Mouse (Mus musculus) kidney, adult 2 months (tissue): ENCODE measurements around the gene Mast3. TPM values are rescaled to one million over a fixed set of nuclear protein-coding genes. Genes with fewer than 3 reads are reported as not detected.
A peak's percentile ranks its signal among the peaks of the same experiment; 100 is the strongest.

Experiments used
- DNase-seq: peaks from one replicate; pipeline ENCODE4 v3.0.0; 2021
- H3K27ac ChIP-seq: fragments of 200-500 bp; 2 replicates; pipeline ENCODE4 v1.5.1; 2012; ENCODE audit warnings: low read depth, low read length, control low read depth, inconsistent platforms; ENCODE audit not compliant: insufficient read depth
- H3K27me3 ChIP-seq: fragments of 200-500 bp; replicated peaks from 2 replicates; pipeline ENCODE4 v1.6.1; 2012; ENCODE audit warnings: mild to moderate bottlenecking, moderate library complexity, low read length, inconsistent platforms; ENCODE audit not compliant: control insufficient read depth, insufficient read depth
- H3K36me3 ChIP-seq: fragments of 200-500 bp; 2 replicates; pipeline ENCODE4 v1.6.1; 2012; ENCODE audit warnings: mild to moderate bottlenecking, moderate library complexity, low read length, inconsistent platforms; ENCODE audit not compliant: control insufficient read depth, insufficient read depth
- H3K4me1 ChIP-seq: fragments of 200-500 bp; 2 replicates; pipeline ENCODE4 v1.6.1; 2011; ENCODE audit warnings: low read length; ENCODE audit not compliant: control insufficient read depth, insufficient read depth
- H3K4me3 ChIP-seq: fragments of 200-500 bp; 2 replicates; pipeline ENCODE4 v1.5.1; 2011; ENCODE audit warnings: mild to moderate bottlenecking, low read depth, low read length, control low read depth; ENCODE audit not compliant: insufficient read depth
- CTCF ChIP-seq: fragments of 200-500 bp; conservative IDR thresholded peaks from 2 replicates; pipeline ENCODE4 v1.5.1; 2011; ENCODE audit warnings: low read depth, mild to moderate bottlenecking, control low read depth, low read length, moderate library complexity, mixed read lengths; ENCODE audit not compliant: insufficient read depth, insufficient read length
- POLR2A ChIP-seq: fragments of 200-500 bp; IDR thresholded peaks from one replicate; pipeline ENCODE4 v1.6.1; 2011; ENCODE audit warnings: low read depth, low read length, control low read depth
- WGBS: fragments of 180-500 bp; shearing (Covaris S2); methylation state at CpG from one replicate; pipeline ENCODE4 v1.1.7; 2018; 5-methylcytosine and 5-hydroxymethylcytosine counted together
- polyA plus RNA-seq: library from polyadenylated mRNA; depleted of rRNA; stranded (reverse); fragments of >200 nt; gene quantifications from 2 replicates; pipeline ENCODE4 v1.2.3, GENCODE M21; 2012

Gene Mast3
- polyA plus RNA-seq, 1 experiment: 25.3 TPM

- Histone ChIP-seq H3K4me3 (no peak overlapping the region), H3K36me3 (no peaks in the 10 kb centered on the region), H3K27me3 (no peaks in the 10 kb centered on the region), H3K27ac (peak overlapping the region; percentile 60; the same call in 1 of the 2 replicates), H3K4me1 (peaks cover 3% of the 10 kb centered on the region; the same call in 1 of the 2 replicates)
- WGBS: 33% methylated on average over 22 of the region's 22 CpGs
- TF ChIP-seq CTCF (peak; percentile 94), POLR2A (no peak)
- DNase-seq: peak; percentile 93
Measured at GRCm38 (mm10) chr8:70841147-70842072, 36.6 kb upstream of the Mast3 start.

- Histone ChIP-seq H3K36me3 (no peaks in the 10 kb centered on the region), H3K27me3 (no peaks in the 10 kb centered on the region), H3K4me1 (peaks cover 3% of the 10 kb centered on the region; the same call in 1 of the 2 replicates), H3K4me3 (no peak overlapping the region), H3K27ac (peak overlapping the region; percentile 60; the same call in 1 of the 2 replicates)
- 26% methylated on average over 10 of the region's 10 CpGs for WGBS
- DNase-seq: peak; percentile 88
- TF ChIP-seq POLR2A: no peak
- no peak for TF ChIP-seq CTCF
Measured at GRCm38 (mm10) chr8:70840590-70840989, 35.7 kb upstream of the Mast3 start.

- Histone ChIP-seq H3K27ac (peak within 1 kb of the TSS; percentile 87), H3K4me1 (peaks cover 3% of the 10 kb centered on the region; the same call in 1 of the 2 replicates), H3K4me3 (peak within 1 kb of the TSS; percentile 70), H3K27me3 (no peaks in the 10 kb centered on the region), H3K36me3 (no peaks in the 10 kb centered on the region)
- DNase-seq: peak; percentile 100
- TF ChIP-seq CTCF (no peak), POLR2A (peak; percentile 99)
- 2% methylated on average over 55 of the region's 55 CpGs for WGBS
Measured at GRCm38 (mm10) chr8:70839408-70840351, 34.8 kb upstream of the Mast3 start, which contains the start of gene Arrdc2. TSS of gene Arrdc2 (minus strand) at chr8:70839720.

GRCm38 (mm10) chr8:70838654-70839407 lies 34.0 kb upstream of the Mast3 start:
- no peaks in the 10 kb centered on the region for H3K36me3 ChIP-seq
- H3K4me3 ChIP-seq: peak overlapping the region; percentile 70
- H3K4me1 ChIP-seq: peaks cover 7% of the 10 kb centered on the region
- DNase-seq: peak; percentile 34
- H3K27me3 ChIP-seq: no peaks in the 10 kb centered on the region
- 3% methylated on average over 66 of the region's 66 CpGs for WGBS
- TF ChIP-seq POLR2A (no peak), CTCF (no peak)
- H3K27ac ChIP-seq: peak overlapping the region; percentile 87

- peaks cover 11% of the 10 kb centered on the region for H3K4me1 ChIP-seq
- WGBS: 85% methylated on average over 12 of the region's 12 CpGs
- no peaks in the 10 kb centered on the region for H3K27me3 ChIP-seq
- no peak overlapping the region for H3K4me3 ChIP-seq
- no peak overlapping the region for H3K27ac ChIP-seq
- no peaks in the 10 kb centered on the region for H3K36me3 ChIP-seq
- DNase-seq: no peak
- no peak for TF ChIP-seq POLR2A
- no peak for TF ChIP-seq CTCF
Measured at GRCm38 (mm10) chr8:70836666-70837065, 31.8 kb upstream of the Mast3 start.

GRCm38 (mm10) chr8:70834071-70834470 lies 29.2 kb upstream of the Mast3 start:
- no peak overlapping the region for H3K4me3 ChIP-seq
- peaks cover 8% of the 10 kb centered on the region for H3K4me1 ChIP-seq
- no peak overlapping the region for H3K27ac ChIP-seq
- no peaks in the 10 kb centered on the region for H3K36me3 ChIP-seq
- WGBS: 98% methylated on average over 3 of the region's 3 CpGs
- DNase-seq: no peak
- TF ChIP-seq POLR2A (no peak), CTCF (no peak)
- H3K27me3 ChIP-seq: no peaks in the 10 kb centered on the region
